Mouse (Mus musculus) adipose tissue, adult 10 weeks (tissue): ENCODE data around the gene Olfr727. TPM values are rescaled to one million over a fixed set of nuclear protein-coding genes. Genes with fewer than 3 reads are reported as not detected.

Experiments used
- polyA plus RNA-seq: library from polyadenylated mRNA; stranded (reverse); fragments of 350-450 nt; fragmentation: Illumina TruSeq; extraction: RNeasy Lipid Tissue Mini Kit (QIAGEN cat#74804); gene quantifications from one replicate; pipeline ENCODE4 v1.2.3, GENCODE M21; 2014; ENCODE audit warnings: low read depth, low replicate concordance

The Olfr727 gene
- not detected for polyA plus RNA-seq

GRCm38 (mm10) chr14:50122886-50123285 lies at the start of gene Olfr727:
Olfr727 (plus strand) TSS chr14:50123186.

GRCm38 (mm10) chr14:50090853-50091252 lies 32.1 kb upstream of the Olfr727 start, which contains the start of gene Olfr726:
Olfr726 (minus strand) TSS chr14:50090953.

GRCm38 (mm10) chr14:50142580-50142979 lies 19.6 kb downstream of the Olfr727 start, which contains the start of gene Olfr728:
Olfr728 (minus strand) TSS chr14:50142680.

GRCm38 (mm10) chr14:50152810-50153209 lies 29.8 kb downstream of the Olfr727 start, which contains the start of gene Olfr729:
Olfr729 (minus strand) TSS chr14:50152910.

Other genes starting within 250 kb of the Olfr727 start
- gene Olfr722, start 221.2 kb upstream of the Olfr727 start, polyA plus RNA-seq, result not detected
- not detected for gene Olfr723, start 191.4 kb upstream of the Olfr727 start, polyA plus RNA-seq
- gene Olfr724, start 159.9 kb upstream of the Olfr727 start, polyA plus RNA-seq, result not detected
- not detected for gene Olfr725, start 82.8 kb upstream of the Olfr727 start, polyA plus RNA-seq
- gene Olfr726, start 32.2 kb upstream of the Olfr727 start, polyA plus RNA-seq, result not detected
- gene Olfr728, start 19.5 kb downstream of the Olfr727 start, polyA plus RNA-seq, result not detected
- not detected for gene Olfr729, start 29.7 kb downstream of the Olfr727 start, polyA plus RNA-seq
- gene Olfr730, start 65.0 kb downstream of the Olfr727 start, polyA plus RNA-seq, result not detected
- not detected for gene Olfr731, start 118.7 kb downstream of the Olfr727 start, polyA plus RNA-seq
- gene Olfr732, start 161.0 kb downstream of the Olfr727 start, polyA plus RNA-seq, result not detected
- gene Olfr733, start 178.3 kb downstream of the Olfr727 start, polyA plus RNA-seq, result not detected
- gene Olfr734, start 203.6 kb downstream of the Olfr727 start, polyA plus RNA-seq, result not detected
- not detected for gene Olfr735, start 225.7 kb downstream of the Olfr727 start, polyA plus RNA-seq
- 0.53 TPM for gene Tlr11, start 234.7 kb downstream of the Olfr727 start, polyA plus RNA-seq